Mouse (Mus musculus) myocyte (in vitro differentiated cells): ENCODE measurements around the gene Olfr433. TPM values are rescaled to one million over a fixed set of nuclear protein-coding genes. Genes with fewer than 3 reads are reported as not detected.
"Not testable (repeated sequence)": the region's sequence is repeated elsewhere in the genome, so short reads cannot be mapped to it uniquely, and the experiment has no call there.

ENCODE experiments used
- H3K27me3 ChIP-seq: one replicate; pipeline ENCODE4 v1.6.1; 2011; ENCODE audit not compliant: control insufficient read depth, insufficient read depth, insufficient read length
- H3K36me3 ChIP-seq: one replicate; pipeline ENCODE4 v1.6.1; 2011; ENCODE audit not compliant: control insufficient read depth, insufficient read depth
- H3K4me2 ChIP-seq: one replicate; pipeline ENCODE4 v1.6.1; 2011; ENCODE audit warnings: low read depth, control low read depth
- H3K4me3 ChIP-seq: one replicate; pipeline ENCODE4 v1.5.1; 2011; ENCODE audit warnings: mild to moderate bottlenecking, control low read depth, moderate library complexity
- H3K79me2 ChIP-seq: one replicate; pipeline ENCODE4 v1.6.1; 2011; ENCODE audit not compliant: control insufficient read depth, insufficient read depth
- H3ac ChIP-seq: one replicate; pipeline ENCODE4 v1.6.1; 2011; ENCODE audit not compliant: control insufficient read depth, insufficient read length
- CEBPB ChIP-seq: IDR thresholded peaks from 2 replicates; pipeline ENCODE4 v1.6.1; 2011; ENCODE audit warnings: mild to moderate bottlenecking, moderate library complexity; ENCODE audit not compliant: poor library complexity, insufficient read depth, severe bottlenecking
- E2F4 ChIP-seq: IDR thresholded peaks from one replicate; pipeline ENCODE4 v1.6.1; 2011; ENCODE audit warnings: mild to moderate bottlenecking, control low read depth, moderate library complexity; ENCODE audit not compliant: insufficient read depth
- MAX ChIP-seq: IDR thresholded peaks from one replicate; pipeline ENCODE4 v1.6.1; 2011; ENCODE audit warnings: low read depth, mild to moderate bottlenecking, control low read depth
- MYOD1 ChIP-seq, 3 experiments: IDR thresholded peaks; one replicate each; pipeline ENCODE4 v1.6.1; 2011; ENCODE audit warnings: control low read depth in 2 of 3, low read depth in 2 of 3, mild to moderate bottlenecking in 2 of 3, moderate library complexity in 1 of 3; ENCODE audit not compliant: insufficient read length in 2 of 3, control insufficient read depth in 1 of 3
- MYOG ChIP-seq, 3 experiments: IDR thresholded peaks; one replicate each; pipeline ENCODE4 v1.6.1; 2011; ENCODE audit warnings: control low read depth in 2 of 3, low read depth in 2 of 3, mild to moderate bottlenecking in 2 of 3; ENCODE audit not compliant: insufficient read length in 2 of 3, control insufficient read depth in 1 of 3, insufficient read depth in 1 of 3
- POLR2A ChIP-seq: IDR thresholded peaks from one replicate; pipeline ENCODE4 v1.6.1; 2011; ENCODE audit warnings: low read depth, mild to moderate bottlenecking, control low read depth, moderate library complexity; ENCODE audit not compliant: insufficient read length
- POLR2AphosphoS2 ChIP-seq: IDR thresholded peaks from one replicate; pipeline ENCODE4 v1.6.1; 2011; ENCODE audit warnings: low read depth, control low read depth; ENCODE audit not compliant: insufficient read length
- REST ChIP-seq: IDR thresholded peaks from one replicate; pipeline ENCODE4 v1.6.1; 2011; ENCODE audit warnings: mild to moderate bottlenecking, control low read depth, moderate library complexity; ENCODE audit not compliant: insufficient read depth, insufficient read length
- SRF ChIP-seq: IDR thresholded peaks from one replicate; pipeline ENCODE4 v1.6.1; 2011; ENCODE audit warnings: low read depth; ENCODE audit not compliant: control insufficient read depth, insufficient read length
- TCF12 ChIP-seq: IDR thresholded peaks from one replicate; pipeline ENCODE4 v1.6.1; 2011; ENCODE audit warnings: mild to moderate bottlenecking, control low read depth; ENCODE audit not compliant: poor library complexity, insufficient read depth, severe bottlenecking
- TCF3 ChIP-seq: IDR thresholded peaks from one replicate; pipeline ENCODE4 v1.6.1; 2011; ENCODE audit warnings: low read depth, control low read depth; ENCODE audit not compliant: insufficient read length
- USF1 ChIP-seq: IDR thresholded peaks from one replicate; pipeline ENCODE4 v1.6.1; 2011; ENCODE audit warnings: low read depth, mild to moderate bottlenecking, control low read depth, moderate library complexity
- polyA plus RNA-seq: library from polyadenylated mRNA; unstranded; fragments of >200 nt; fragmentation: generic; extraction: Trizol; gene quantifications from one replicate; pipeline ENCODE4 v1.2.1, GENCODE M21; 2012; ENCODE audit warnings: missing spikeins

The Olfr433 gene
- not detected for polyA plus RNA-seq

- H3K4me2 ChIP-seq: no peak within 1 kb of the TSS
- H3K4me3 ChIP-seq: no peak within 1 kb of the TSS
- no peaks in the 10 kb centered on the region for H3K27me3 ChIP-seq
- no peak for TF ChIP-seq E2F4
- no peak for TF ChIP-seq POLR2A
- no peak for TF ChIP-seq MYOD1 (IDR thresholded peaks at IDR 0.05; ENCODE audit: control insufficient read depth in 1 of 3, insufficient read length in 2 of 3, low read depth in 2 of 3)
- TF ChIP-seq POLR2AphosphoS2: no peak
- TF ChIP-seq MYOG (IDR thresholded peaks at IDR 0.05; ENCODE audit: control insufficient read depth in 1 of 3, insufficient read depth in 1 of 3, insufficient read length in 2 of 3, low read depth in 2 of 3): no peak
- H3K79me2 ChIP-seq: no peaks in the 10 kb centered on the region
- no peaks in the 10 kb centered on the region for H3K36me3 ChIP-seq
- H3ac ChIP-seq: no peak within 1 kb of the TSS
These were observed at the start of gene Olfr433 for GRCm38 (mm10) chr1:174040523-174041177. Gene Olfr433 (plus strand): TSS chr1:174040705.

- H3K79me2 ChIP-seq: no peaks in the 10 kb centered on the region
- no peaks in the 10 kb centered on the region for H3K36me3 ChIP-seq
- no peak overlapping the region for H3K4me3 ChIP-seq
- no peak overlapping the region for H3ac ChIP-seq
- no peaks in the 10 kb centered on the region for H3K27me3 ChIP-seq
- TF ChIP-seq MYOD1 (IDR thresholded peaks at IDR 0.05; ENCODE audit: control insufficient read depth in 1 of 3, insufficient read length in 2 of 3, low read depth in 2 of 3) (no peak), TCF12 (no peak), SRF (no peak), TCF3 (no peak), E2F4 (no peak), CEBPB (no peak), POLR2AphosphoS2 (no peak), MYOG (IDR thresholded peaks at IDR 0.05; ENCODE audit: control insufficient read depth in 1 of 3, insufficient read depth in 1 of 3, insufficient read length in 2 of 3, low read depth in 2 of 3) (no peak), REST (no peak), USF1 (no peak), MAX (no peak), POLR2A (no peak)
- H3K4me2 ChIP-seq: no peak overlapping the region
These were observed 45.5 kb upstream of the Olfr433 start for GRCm38 (mm10) chr1:173995003-173995402.

- H3K4me3 ChIP-seq, H3K27me3 ChIP-seq, H3K36me3 ChIP-seq, H3K79me2 ChIP-seq, H3K4me2 ChIP-seq, H3ac ChIP-seq: not testable (repeated sequence)
These were observed 36.0 kb upstream of the Olfr433 start for GRCm38 (mm10) chr1:174004352-174005109.

- not testable (repeated sequence) for H3K4me3 ChIP-seq, H3ac ChIP-seq
These were observed 33.5 kb upstream of the Olfr433 start for GRCm38 (mm10) chr1:174007050-174007449.

GRCm38 (mm10) chr1:174031698-174032097 is 8.8 kb upstream of the Olfr433 start, which contains the start of gene Ifi205:
Gene Ifi205 (minus strand): TSS chr1:174031810.
- H3K27me3 ChIP-seq: no peaks in the 10 kb centered on the region
- peak within 1 kb of the TSS; percentile 60 for H3K4me2 ChIP-seq
- H3K79me2 ChIP-seq: no peaks in the 10 kb centered on the region
- TF ChIP-seq MYOG (IDR thresholded peaks at IDR 0.05; ENCODE audit: control insufficient read depth in 1 of 3, insufficient read depth in 1 of 3, insufficient read length in 2 of 3, low read depth in 2 of 3) (no peak), USF1 (no peak), TCF3 (no peak), E2F4 (no peak), MAX (no peak), POLR2AphosphoS2 (no peak), TCF12 (no peak), POLR2A (no peak)
- H3K36me3 ChIP-seq: no peaks in the 10 kb centered on the region
- H3ac ChIP-seq: no peak within 1 kb of the TSS
- no peak within 1 kb of the TSS for H3K4me3 ChIP-seq

More at GRCm38 (mm10) chr1:174007050-174007449, 33.5 kb upstream of the Olfr433 start:
- not testable (repeated sequence) for H3K27me3 ChIP-seq, H3K4me2 ChIP-seq, H3K79me2 ChIP-seq, H3K36me3 ChIP-seq

- TF ChIP-seq MAX: no peak
- no peak for TF ChIP-seq MYOG (IDR thresholded peaks at IDR 0.05; ENCODE audit: control insufficient read depth in 1 of 3, insufficient read depth in 1 of 3, insufficient read length in 2 of 3, low read depth in 2 of 3)
- TF ChIP-seq POLR2A: no peak
- no peak for TF ChIP-seq E2F4
- TF ChIP-seq TCF12: no peak
- TF ChIP-seq MYOD1 (IDR thresholded peaks at IDR 0.05; ENCODE audit: control insufficient read depth in 1 of 3, insufficient read length in 2 of 3, low read depth in 2 of 3): no peak
- TF ChIP-seq SRF: no peak
- TF ChIP-seq USF1: no peak
- no peak for TF ChIP-seq CEBPB
- TF ChIP-seq POLR2AphosphoS2: no peak
- TF ChIP-seq REST: no peak
- TF ChIP-seq TCF3: no peak
- H3K4me2 ChIP-seq: no peak overlapping the region
- no peak overlapping the region for H3K4me3 ChIP-seq
- no peaks in the 10 kb centered on the region for H3K79me2 ChIP-seq
- no peaks in the 10 kb centered on the region for H3K27me3 ChIP-seq
- no peaks in the 10 kb centered on the region for H3K36me3 ChIP-seq
- H3ac ChIP-seq: no peak overlapping the region
These were observed 4.7 kb upstream of the Olfr433 start for GRCm38 (mm10) chr1:174035841-174036240.
